Mouse (Mus musculus) heart, embryonic 11.5 days (tissue): ENCODE results near the gene Hoxc5. TPM values are rescaled to one million over a fixed set of nuclear protein-coding genes. Genes with fewer than 3 reads are reported as not detected.

ENCODE experiments used
- ATAC-seq: fragments of 200-750 bp; cut with Nextera tagmentation; replicated peaks from 2 replicates; pipeline ENCODE4 v1.8.0; 2017; ENCODE audit warnings: moderate library complexity; ENCODE audit not compliant: insufficient number of reproducible peaks, low FRiP score, low TSS enrichment
- H3K27ac ChIP-seq: fragments of 300-500 bp; sonication (generic); 2 replicates; pipeline ENCODE4 v1.5.1; 2014; ENCODE audit warnings: mild to moderate bottlenecking, low read depth, low read length
- H3K27me3 ChIP-seq: fragments of 300-500 bp; sonication (generic); 2 replicates; pipeline ENCODE4 v1.6.1; 2014; ENCODE audit warnings: mild to moderate bottlenecking, low read length, mixed read lengths; ENCODE audit not compliant: control insufficient read depth, insufficient read depth
- H3K36me3 ChIP-seq: fragments of 300-500 bp; sonication (generic); 2 replicates; pipeline ENCODE4 v1.6.1; 2014; ENCODE audit warnings: mild to moderate bottlenecking, low read length, moderate library complexity, mixed read lengths; ENCODE audit not compliant: control insufficient read depth, insufficient read depth
- H3K4me1 ChIP-seq: fragments of 300-500 bp; sonication (generic); 2 replicates; pipeline ENCODE4 v1.6.1; 2014; ENCODE audit warnings: low read length; ENCODE audit not compliant: control insufficient read depth, insufficient read depth
- H3K4me2 ChIP-seq: fragments of 300-500 bp; sonication (generic); 2 replicates; pipeline ENCODE4 v1.6.1; 2014; ENCODE audit warnings: mild to moderate bottlenecking, moderate library complexity
- H3K4me3 ChIP-seq: fragments of 300-500 bp; sonication (generic); 2 replicates; pipeline ENCODE4 v1.5.1; 2014; ENCODE audit warnings: low read depth, low read length
- H3K9ac ChIP-seq: fragments of 300-500 bp; sonication (generic); 2 replicates; pipeline ENCODE4 v1.6.1; 2014; ENCODE audit warnings: mild to moderate bottlenecking, low read depth, low read length, moderate library complexity
- H3K9me3 ChIP-seq: fragments of 300-500 bp; sonication (generic); replicated peaks from 2 replicates; pipeline ENCODE4 v1.6.1; 2016; ENCODE audit warnings: low read length; ENCODE audit not compliant: control insufficient read depth
- WGBS: fragments of 180-500 bp; shearing (Covaris S2); extraction: QIAGEN DNeasy Blood & Tissue Kit; methylation state at CpG from one replicate; pipeline ENCODE4 v1.1.7; 2014; ENCODE audit not compliant: insufficient replicate concordance; 5-methylcytosine and 5-hydroxymethylcytosine counted together
- polyA plus RNA-seq: library from polyadenylated mRNA; unstranded; fragments of >200 nt; fragmentation: Nextera tagmentation; extraction: Ambion mirVana; gene quantifications from 2 replicates; pipeline ENCODE4 v1.2.1, GENCODE M21; 2014

The Hoxc5 gene
- polyA plus RNA-seq, 1 experiment from 2014 or later: 1.7 TPM

- no peak overlapping the region for H3K9ac ChIP-seq
- H3K9me3 ChIP-seq: no peaks in the 10 kb centered on the region
- H3K4me1 ChIP-seq: no peaks in the 10 kb centered on the region; the same call in 1 of the 2 replicates
- ATAC-seq: no peak
- peaks cover 83% of the 10 kb centered on the region for H3K27me3 ChIP-seq
- no peaks in the 10 kb centered on the region for H3K36me3 ChIP-seq
- no peak overlapping the region for H3K4me3 ChIP-seq
- H3K4me2 ChIP-seq: no peak overlapping the region
- H3K27ac ChIP-seq: no peak overlapping the region
- 45% methylated on average over 2 of the region's 2 CpGs for WGBS
Observed at GRCm38 (mm10) chr15:103056396-103056795, 89.2 kb downstream of the Hoxc5 start.

DNA sequence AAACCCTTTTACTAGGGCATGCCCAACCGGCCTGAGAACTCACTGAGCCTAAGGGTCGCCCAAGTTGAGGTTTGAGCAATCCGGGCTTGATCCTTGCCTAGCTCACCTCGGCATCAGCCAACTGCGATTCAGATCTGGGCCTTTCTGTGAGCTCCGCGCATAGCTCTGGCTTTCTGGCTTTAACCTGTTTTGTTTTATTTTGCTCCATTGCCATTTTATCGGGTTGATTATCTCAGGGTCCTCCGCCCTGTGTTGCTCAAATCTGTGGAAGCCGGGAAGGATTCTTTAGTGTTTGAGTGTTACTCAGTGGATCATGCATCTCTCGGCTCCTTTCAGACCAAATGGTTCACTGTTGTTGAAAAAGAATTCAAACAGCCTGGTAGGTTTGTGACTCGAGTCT, 91.5 kb downstream of the Hoxc5 start:
- no peak overlapping the region for H3K4me2 ChIP-seq
- H3K4me3 ChIP-seq: no peak overlapping the region
- ATAC-seq: no peak
- 5% methylated on average over 12 of the region's 12 CpGs for WGBS
- H3K9me3 ChIP-seq: no peaks in the 10 kb centered on the region
- H3K9ac ChIP-seq: no peak overlapping the region
- H3K4me1 ChIP-seq: no peaks in the 10 kb centered on the region; the same call in 1 of the 2 replicates
- H3K27me3 ChIP-seq: peaks cover 89% of the 10 kb centered on the region
- H3K27ac ChIP-seq: no peak overlapping the region
- no peaks in the 10 kb centered on the region for H3K36me3 ChIP-seq

DNA sequence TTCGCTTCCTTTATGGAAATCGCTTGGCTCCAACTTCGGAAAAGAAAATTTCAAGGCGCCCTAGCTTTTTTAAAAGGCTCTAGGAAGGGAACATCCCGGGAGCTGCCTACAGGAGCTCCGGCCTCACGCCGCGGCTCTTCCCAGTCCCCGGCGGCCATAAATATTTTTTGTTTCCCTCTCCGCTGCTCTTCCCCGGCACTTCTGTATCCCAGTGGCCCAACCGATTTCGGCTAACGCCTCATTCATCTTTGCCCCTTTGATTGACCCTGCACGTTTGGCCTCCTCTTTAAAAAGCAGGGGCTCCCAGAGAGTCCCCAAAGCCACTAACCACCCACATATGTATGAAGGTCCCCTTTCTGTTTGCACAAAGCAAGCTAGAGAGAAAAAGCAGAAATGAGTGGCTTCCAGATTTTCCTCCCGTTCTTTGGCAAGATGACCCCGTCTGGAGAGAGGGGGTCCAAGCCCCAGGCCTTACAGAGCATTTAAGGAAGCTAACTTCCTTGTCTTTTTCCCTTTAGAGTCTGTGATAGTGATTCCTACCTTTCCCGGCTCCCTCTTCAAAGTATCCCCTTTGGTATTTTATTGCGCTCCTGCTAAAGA, 92.2 kb downstream of the Hoxc5 start:
- Histone ChIP-seq H3K9me3 (no peaks in the 10 kb centered on the region), H3K27me3 (peaks cover 89% of the 10 kb centered on the region), H3K4me1 (no peaks in the 10 kb centered on the region; the same call in 1 of the 2 replicates), H3K4me2 (peak overlapping the region; percentile 0; the same call in 1 of the 2 replicates), H3K36me3 (no peaks in the 10 kb centered on the region), H3K9ac (no peak overlapping the region), H3K4me3 (no peak overlapping the region), H3K27ac (no peak overlapping the region)
- no peak for ATAC-seq
- WGBS: 2% methylated on average over 21 of the region's 21 CpGs

DNA sequence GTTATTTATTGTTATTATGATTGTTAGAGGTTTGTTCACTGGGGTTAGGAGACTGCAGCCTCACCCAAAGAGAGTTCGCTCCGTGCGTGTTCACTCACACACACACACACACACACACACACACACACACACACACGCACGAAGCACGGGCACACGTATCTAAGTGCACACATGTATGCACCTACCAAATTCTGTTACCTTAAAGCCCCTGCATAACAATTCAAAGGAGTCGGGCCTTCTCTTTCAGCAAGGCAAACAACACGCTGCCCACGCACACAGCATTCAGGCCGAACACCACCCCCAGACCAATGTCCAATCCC, 92.7 kb downstream of the Hoxc5 start:
- no peak overlapping the region for H3K27ac ChIP-seq
- no peak for ATAC-seq
- H3K4me2 ChIP-seq: no peak overlapping the region
- H3K4me3 ChIP-seq: no peak overlapping the region
- no peaks in the 10 kb centered on the region; the same call in 1 of the 2 replicates for H3K4me1 ChIP-seq
- 9% methylated on average over 11 of the region's 11 CpGs for WGBS
- no peak overlapping the region for H3K9ac ChIP-seq
- peaks cover 89% of the 10 kb centered on the region for H3K27me3 ChIP-seq
- no peaks in the 10 kb centered on the region for H3K36me3 ChIP-seq
- H3K9me3 ChIP-seq: no peaks in the 10 kb centered on the region

DNA sequence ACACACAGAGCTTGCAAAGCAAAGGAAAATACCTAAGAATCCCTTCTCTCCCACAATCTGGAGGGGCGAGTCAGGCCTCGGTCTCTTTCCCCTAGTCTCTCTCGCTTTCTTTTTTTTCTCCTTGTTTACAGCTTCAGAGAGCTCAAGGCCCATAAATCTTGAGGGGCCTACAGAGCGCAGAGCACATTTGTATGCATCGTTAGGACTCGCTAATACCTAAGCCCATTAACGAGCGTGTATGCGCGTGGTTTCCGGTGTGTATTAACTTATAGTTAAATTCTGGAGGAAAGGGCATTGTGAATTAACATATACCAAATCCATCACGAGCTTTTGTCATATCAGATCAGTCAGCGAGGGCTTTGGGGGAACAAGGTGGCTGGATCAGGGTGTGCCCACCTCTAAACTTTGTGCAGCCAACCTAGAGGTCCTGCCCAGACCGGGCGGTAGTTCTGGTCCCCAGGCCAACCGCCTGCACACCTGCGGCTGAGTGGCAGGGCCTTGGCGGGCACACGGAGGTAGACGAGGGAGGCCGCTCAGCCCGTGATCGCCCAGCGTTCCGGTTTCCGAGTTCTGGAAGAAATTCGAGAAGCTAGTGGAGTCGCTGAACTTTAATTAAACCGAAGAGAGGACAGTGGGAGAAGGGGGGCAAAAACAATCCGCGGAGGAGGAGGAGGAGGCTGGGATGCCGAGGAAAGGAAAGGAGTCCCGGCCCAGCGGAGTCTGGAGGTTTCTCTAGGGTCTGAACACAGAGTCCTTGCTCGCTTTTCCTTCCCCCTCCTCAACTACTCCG, 93.3 kb downstream of the Hoxc5 start:
- Histone ChIP-seq H3K4me3 (no peak overlapping the region), H3K9me3 (no peaks in the 10 kb centered on the region), H3K4me1 (no peaks in the 10 kb centered on the region; the same call in 1 of the 2 replicates), H3K4me2 (peak overlapping the region; percentile 9), H3K27me3 (peaks cover 89% of the 10 kb centered on the region), H3K9ac (no peak overlapping the region), H3K36me3 (no peaks in the 10 kb centered on the region), H3K27ac (no peak overlapping the region)
- 2% methylated on average over 36 of the region's 36 CpGs for WGBS
- ATAC-seq: no peak

DNA sequence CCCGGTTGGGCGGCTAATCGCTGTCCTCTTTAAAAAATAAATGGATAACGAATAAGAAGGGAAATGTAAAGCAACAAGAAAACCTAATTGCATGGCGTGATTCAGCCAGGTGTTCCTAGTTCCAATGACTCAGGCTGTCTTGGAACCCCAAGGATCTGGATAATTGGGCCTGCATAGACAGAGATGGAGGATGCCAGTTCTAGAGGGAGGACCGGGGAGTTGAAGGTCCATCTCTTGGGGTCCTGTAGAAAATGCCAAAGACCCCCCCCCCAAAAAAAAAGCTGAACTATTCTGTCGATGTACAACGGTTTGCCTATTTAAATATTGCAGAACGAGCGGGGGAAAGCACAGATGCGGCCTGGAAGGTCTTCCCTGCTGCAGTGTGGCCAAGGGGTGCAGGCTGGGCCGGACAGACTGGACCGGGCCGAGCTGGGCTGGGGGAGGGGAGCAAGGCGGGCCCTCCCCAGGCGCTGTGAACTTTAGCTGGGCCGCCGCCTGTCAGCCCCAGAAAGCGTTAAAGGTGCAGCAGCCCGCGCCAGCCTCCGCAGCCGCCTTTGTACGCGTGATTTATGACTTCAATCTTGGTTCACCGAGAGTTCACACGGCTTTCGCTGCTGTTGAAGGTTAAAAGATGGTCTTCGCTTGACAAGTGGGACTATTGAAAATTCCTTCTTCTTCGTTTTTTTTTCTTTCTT, 94.0 kb downstream of the Hoxc5 start:
- H3K4me1 ChIP-seq: no peaks in the 10 kb centered on the region; the same call in 1 of the 2 replicates
- no peak overlapping the region for H3K27ac ChIP-seq
- peak overlapping the region; percentile 9 for H3K4me2 ChIP-seq
- 1% methylated on average over 30 of the region's 30 CpGs for WGBS
- no peak for ATAC-seq
- H3K27me3 ChIP-seq: peaks cover 91% of the 10 kb centered on the region
- no peak overlapping the region for H3K9ac ChIP-seq
- no peaks in the 10 kb centered on the region for H3K9me3 ChIP-seq
- no peaks in the 10 kb centered on the region for H3K36me3 ChIP-seq
- H3K4me3 ChIP-seq: no peak overlapping the region; the same call in 1 of the 2 replicates

- H3K4me3 ChIP-seq: no peak overlapping the region
- WGBS: 21% methylated on average over 2 of the region's 2 CpGs
- peaks cover 90% of the 10 kb centered on the region for H3K27me3 ChIP-seq
- no peak for ATAC-seq
- H3K36me3 ChIP-seq: no peaks in the 10 kb centered on the region
- no peak overlapping the region for H3K9ac ChIP-seq
- no peak overlapping the region for H3K27ac ChIP-seq
- H3K4me2 ChIP-seq: no peak overlapping the region
- H3K4me1 ChIP-seq: no peaks in the 10 kb centered on the region; the same call in 1 of the 2 replicates
- no peaks in the 10 kb centered on the region for H3K9me3 ChIP-seq
Observed at GRCm38 (mm10) chr15:103061988-103062387, 94.7 kb downstream of the Hoxc5 start.

DNA sequence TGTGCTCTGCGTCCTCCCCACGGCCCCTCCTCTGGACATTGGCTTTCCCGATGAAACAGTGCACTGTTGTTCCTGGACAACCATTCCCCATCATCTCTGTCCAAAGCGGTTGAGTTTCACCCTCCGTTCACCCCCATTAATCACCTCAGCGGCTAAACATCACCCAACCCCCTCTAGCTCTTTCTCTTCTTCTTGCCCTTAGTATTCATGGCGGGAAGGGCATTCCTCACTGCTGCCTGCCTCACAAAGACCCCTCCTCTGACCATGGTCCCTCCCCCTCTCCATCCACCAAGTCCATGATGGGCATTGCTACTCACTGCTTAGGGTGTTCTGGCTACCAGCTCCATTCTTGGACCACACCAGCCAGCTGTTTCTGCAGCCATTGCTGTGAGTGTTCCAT, 98.4 kb downstream of the Hoxc5 start:
- H3K9ac ChIP-seq: no peak overlapping the region
- no peaks in the 10 kb centered on the region for H3K9me3 ChIP-seq
- no peaks in the 10 kb centered on the region for H3K36me3 ChIP-seq
- no peak for ATAC-seq
- H3K4me1 ChIP-seq: no peaks in the 10 kb centered on the region; the same call in 1 of the 2 replicates
- WGBS: 43% methylated on average over 7 of the region's 7 CpGs
- H3K4me3 ChIP-seq: no peak overlapping the region
- H3K27me3 ChIP-seq: peaks cover 96% of the 10 kb centered on the region
- H3K27ac ChIP-seq: no peak overlapping the region
- H3K4me2 ChIP-seq: no peak overlapping the region
